Comparison of ENCODE assay signal across 28 mouse cellular contexts in genomic region chr17:81781491-81781890, GRCm38 (mm10). TPM values are rescaled to one million over a fixed set of nuclear protein-coding genes. Genes with fewer than 3 reads are reported as not detected.
A peak's percentile ranks its signal among the peaks of the same experiment; 100 is the strongest.
DNase-seq lines count a peak whose midpoint lies in the region; ATAC-seq and TF ChIP-seq lines count a peak whose summit lies in the region.
"Had no signal": no experiment of that assay in that cellular context is flagged by ENCODE, and none has a peak within 500 bp of the region (broad histone marks: within the 10 kb centered on the region; RNA-seq: fewer than 3 reads in every experiment).

No protein-coding gene starts in this region.

- H3K4me1 ChIP-seq in hindbrain, postnatal 0 days (ENCODE audit: insufficient read depth, low read length): no peaks in the 10 kb centered on the region
- no peaks in the 10 kb centered on the region for H3K4me1 ChIP-seq in hindbrain, embryonic 11.5 days (replicated peaks; ENCODE audit: control insufficient read depth, insufficient read depth, low read length)
- peaks cover 7 to 31% of the 10 kb centered on the region in 2 experiments for H3K4me1 ChIP-seq in heart, embryonic 14.5 days (ENCODE audit: control insufficient read depth in 2 of 2, insufficient read depth in 2 of 2, low read length in 2 of 2)
- H3K4me1 ChIP-seq: embryonic facial prominence, embryonic 13.5 days; forebrain, embryonic 10.5 days; forebrain, embryonic 15.5 days; hindbrain, embryonic 15.5 days; limb, embryonic 12.5 days; liver, embryonic 15.5 days; midbrain, embryonic 12.5 days; neural tube, embryonic 13.5 days; stomach, embryonic 15.5 days had no signal

- intact Hi-C loops in heart, postnatal 36 days (cut with DNase I): no loop called here

- peak; percentile 4 for DNase-seq in hindbrain, postnatal 0 days (ENCODE audit: low spot score)
- no peak for DNase-seq in hindbrain, embryonic 11.5 days (ENCODE audit: low spot score)
- DNase-seq in heart, adult 9 months (ENCODE audit: low spot score in 2 of 2): peak; percentile 28 to 57
- peak; percentile 7 to 33 for DNase-seq in heart, postnatal 36 days
- DNase-seq in spleen, postnatal 36 days (ENCODE audit: low spot score in 2 of 2): no peak
- DNase-seq in testis, postnatal 10 days (ENCODE audit: low spot score): no peak
- no peak for DNase-seq in kidney, postnatal 36 days
- DNase-seq: adrenal gland, postnatal 10 days; cerebellum, adult 11-12 months; cerebellum, adult 9-11 months; gastrocnemius, postnatal 25 days; kidney, adult 18-20 months; layer of hippocampus, adult 9-11 months; lung, postnatal 36 days; thymus, postnatal 14 days had no signal

- no peaks in the 10 kb centered on the region for H3K27me3 ChIP-seq in hindbrain, postnatal 0 days (ENCODE audit: insufficient read depth, low read length)
- no peaks in the 10 kb centered on the region for H3K27me3 ChIP-seq in hindbrain, embryonic 11.5 days (ENCODE audit: control insufficient read depth, insufficient read depth, low read length)
- H3K27me3 ChIP-seq in heart, embryonic 14.5 days (ENCODE audit: control insufficient read depth, insufficient read depth, low read length): no peaks in the 10 kb centered on the region
- H3K27me3 ChIP-seq: embryonic facial prominence, embryonic 13.5 days; forebrain, embryonic 15.5 days; hindbrain, embryonic 15.5 days; limb, embryonic 12.5 days; liver, embryonic 15.5 days; megakaryocyte, embryonic 14.5 days; midbrain, embryonic 12.5 days; neural tube, embryonic 13.5 days; stomach, embryonic 15.5 days had no signal

- H3K9me3 ChIP-seq in hindbrain, postnatal 0 days (ENCODE audit: low read length): no peaks in the 10 kb centered on the region
- H3K9me3 ChIP-seq in hindbrain, embryonic 11.5 days (ENCODE audit: control insufficient read depth, low read length): no peaks in the 10 kb centered on the region
- no peaks in the 10 kb centered on the region for H3K9me3 ChIP-seq in heart, embryonic 14.5 days (ENCODE audit: control insufficient read depth, low read length)
- H3K9me3 ChIP-seq: embryonic facial prominence, embryonic 13.5 days; forebrain, embryonic 10.5 days; forebrain, embryonic 15.5 days; hindbrain, embryonic 15.5 days; limb, embryonic 12.5 days; liver, embryonic 15.5 days; megakaryocyte, embryonic 14.5 days; midbrain, embryonic 12.5 days; neural tube, embryonic 13.5 days; stomach, embryonic 15.5 days had no signal

- H3K4me2 ChIP-seq in hindbrain, postnatal 0 days (ENCODE audit: low read depth, low read length): no peak overlapping the region
- no peak overlapping the region for H3K4me2 ChIP-seq in hindbrain, embryonic 11.5 days (replicated peaks; ENCODE audit: low read depth, low read length)
- H3K4me2 ChIP-seq in heart, embryonic 14.5 days (ENCODE audit: low read length): peak overlapping the region; percentile 49
- H3K4me2 ChIP-seq: embryonic facial prominence, embryonic 13.5 days; forebrain, embryonic 15.5 days; hindbrain, embryonic 15.5 days; limb, embryonic 12.5 days; liver, embryonic 15.5 days; midbrain, embryonic 12.5 days; neural tube, embryonic 13.5 days; stomach, embryonic 15.5 days had no signal

- ATAC-seq in hindbrain, postnatal 0 days: no peak
- no peak for ATAC-seq in hindbrain, embryonic 11.5 days (ENCODE audit: low FRiP score)
- ATAC-seq in heart, embryonic 14.5 days (ENCODE audit: insufficient number of reproducible peaks, insufficient read depth, low FRiP score, low read depth): peak; percentile 81
- ATAC-seq: forebrain, embryonic 15.5 days had no signal

- H3K36me3 ChIP-seq in hindbrain, postnatal 0 days (ENCODE audit: insufficient read depth, low read length): no peaks in the 10 kb centered on the region
- no peaks in the 10 kb centered on the region for H3K36me3 ChIP-seq in hindbrain, embryonic 11.5 days (ENCODE audit: control insufficient read depth, insufficient read depth, low read length)
- H3K36me3 ChIP-seq in heart, embryonic 14.5 days (ENCODE audit: control insufficient read depth, insufficient read depth, low read length): no peaks in the 10 kb centered on the region
- H3K36me3 ChIP-seq: embryonic facial prominence, embryonic 13.5 days; forebrain, embryonic 10.5 days; forebrain, embryonic 15.5 days; G1E; hindbrain, embryonic 15.5 days; limb, embryonic 12.5 days; liver, embryonic 15.5 days; midbrain, embryonic 12.5 days; neural tube, embryonic 13.5 days; stomach, embryonic 15.5 days had no signal

- H3K27ac ChIP-seq in hindbrain, postnatal 0 days: no peak overlapping the region
- no peak overlapping the region for H3K27ac ChIP-seq in hindbrain, embryonic 11.5 days (ENCODE audit: low read depth, low read length)
- H3K27ac ChIP-seq in heart, embryonic 14.5 days (replicated peaks in 1 of 2; ENCODE audit: control insufficient read depth in 1 of 2, insufficient read depth in 1 of 2, low read depth in 2 of 2, low read length in 2 of 2): peak overlapping the region; percentile 93 to 97
- H3K27ac ChIP-seq: embryonic facial prominence, embryonic 13.5 days; forebrain, embryonic 10.5 days; forebrain, embryonic 15.5 days; hindbrain, embryonic 15.5 days; limb, embryonic 12.5 days; liver, embryonic 15.5 days; midbrain, embryonic 12.5 days; neural tube, embryonic 13.5 days; stomach, embryonic 15.5 days had no signal

- no peak overlapping the region for H3K9ac ChIP-seq in hindbrain, postnatal 0 days (replicated peaks; ENCODE audit: low read length)
- H3K9ac ChIP-seq in hindbrain, embryonic 11.5 days (ENCODE audit: low read depth, low read length): no peak overlapping the region
- H3K9ac ChIP-seq in heart, embryonic 14.5 days (ENCODE audit: low read length): peak overlapping the region; percentile 69
- H3K9ac ChIP-seq: embryonic facial prominence, embryonic 13.5 days; forebrain, embryonic 15.5 days; hindbrain, embryonic 15.5 days; limb, embryonic 12.5 days; liver, embryonic 15.5 days; midbrain, embryonic 12.5 days; neural tube, embryonic 13.5 days; stomach, embryonic 15.5 days had no signal

- H3K4me3 ChIP-seq in hindbrain, postnatal 0 days (ENCODE audit: low read length): no peak overlapping the region
- no peak overlapping the region for H3K4me3 ChIP-seq in hindbrain, embryonic 11.5 days (ENCODE audit: low read depth, low read length)
- H3K4me3 ChIP-seq in heart, embryonic 14.5 days (ENCODE audit: control insufficient read depth in 1 of 2, insufficient read depth in 1 of 2, low read depth in 1 of 2, low read length in 2 of 2): no peak overlapping the region
- H3K4me3 ChIP-seq: embryonic facial prominence, embryonic 13.5 days; forebrain, embryonic 10.5 days; forebrain, embryonic 15.5 days; hindbrain, embryonic 15.5 days; limb, embryonic 12.5 days; liver, embryonic 15.5 days; megakaryocyte, embryonic 14.5 days; midbrain, embryonic 12.5 days; myocyte; neural tube, embryonic 13.5 days; stomach, embryonic 15.5 days had no signal

- whole genome bisulfite sequencing in hindbrain, postnatal 0 days: 83% methylated on average over 5 of the region's 5 CpGs
- WGBS in hindbrain, embryonic 11.5 days: 87% methylated on average over 5 of the region's 5 CpGs
- 13% methylated on average over 5 of the region's 5 CpGs for WGBS in heart, embryonic 14.5 days

- TF ChIP-seq CTCF in hindbrain, postnatal 0 days (IDR thresholded peaks at IDR 0.05; ENCODE audit: low read depth): no peak

RNA-seq across cellular contexts. Expression of gene Slc8a1, which starts 43.3 kb away (rescaled TPM):
- 121 and 143 TPM in 2 replicates for total RNA-seq in hindbrain, postnatal 0 days (2014; rRNA removed)
- polyA plus RNA-seq in hindbrain, postnatal 0 days (2015; fragmentation: Nextera tagmentation; extraction: Ambion mirVana): 19.7 and 21.3 TPM in 2 replicates
- 5.9 and 13.1 TPM in 2 replicates for polyA plus RNA-seq in hindbrain, embryonic 11.5 days (2014; fragmentation: Nextera tagmentation; extraction: Ambion mirVana)
- 144 and 159 TPM in 2 replicates for polyA plus RNA-seq in heart, embryonic 14.5 days (2014; fragmentation: Nextera tagmentation; extraction: Ambion mirVana)
- 100 to 1,000 TPM; 392 to 411 TPM for total RNA-seq in heart, postnatal 36 days (2021)
- polyA plus RNA-seq: G1E had no signal

Comparison
In these comparisons a context has a peak if more than half of its experiments do, and no peak if none do; other contexts are left out.
1. DNase-seq: peak in hindbrain, postnatal 0 days (single experiment), heart, adult 9 months (2 of 2) and heart, postnatal 36 days (2 of 2); none in hindbrain, embryonic 11.5 days (single experiment), spleen, postnatal 36 days (0 of 2), testis, postnatal 10 days (single experiment) and kidney, postnatal 36 days (0 of 2).
2. H3K27ac ChIP-seq: peak in heart, embryonic 14.5 days (2 of 2); none in hindbrain, postnatal 0 days (single experiment) and hindbrain, embryonic 11.5 days (single experiment).